Mouse (Mus musculus) testis, adult 2 months (tissue): ENCODE data around the gene B3gat3.

Experiments
- CTCF ChIP-seq: fragments of 200-500 bp; IDR thresholded peaks from 2 replicates; pipeline ENCODE4 v1.5.1; 2012; ENCODE audit warnings: low read depth, mild to moderate bottlenecking, inconsistent platforms, low read length, moderate library complexity; ENCODE audit not compliant: control insufficient read depth, insufficient read depth, insufficient replicate concordance
- POLR2A ChIP-seq: fragments of 200-500 bp; IDR thresholded peaks from 2 replicates; pipeline ENCODE4 v1.6.1; 2012; ENCODE audit warnings: low read depth, mild to moderate bottlenecking, inconsistent platforms, low read length, moderate library complexity; ENCODE audit not compliant: control insufficient read depth

DNA sequence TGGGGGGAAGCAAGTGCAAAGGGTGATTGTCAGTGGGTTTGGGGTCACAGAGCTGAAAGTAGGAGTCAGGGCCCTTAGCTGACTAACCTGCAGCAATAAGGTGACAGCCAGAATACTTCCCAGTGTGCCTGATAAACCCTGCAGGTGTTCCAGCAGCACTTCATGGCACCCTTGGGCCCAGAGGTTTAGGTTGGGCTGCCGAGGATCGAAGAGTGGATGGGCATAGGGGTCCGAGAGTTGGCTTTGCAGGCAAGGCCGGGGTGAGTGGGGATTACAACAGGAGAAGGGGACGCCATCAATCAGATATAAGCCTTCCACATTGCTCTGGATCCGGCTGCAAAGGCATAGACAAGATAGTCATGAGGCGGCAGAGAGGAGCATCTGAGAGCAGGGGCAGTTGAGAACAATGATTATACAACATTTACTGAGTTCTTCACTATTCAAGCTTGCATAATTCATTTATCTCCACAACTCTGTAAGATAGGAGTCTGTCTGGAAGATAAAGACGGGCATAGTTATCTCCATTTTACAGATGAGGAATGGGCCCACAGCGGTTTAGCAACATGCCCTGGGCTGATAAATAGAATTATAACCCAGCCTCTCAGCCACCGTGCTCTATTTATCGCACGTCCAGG lies 7.8 kb downstream of the B3gat3 start:
- TF ChIP-seq CTCF (no peak), POLR2A (no peak)
